Mouse (Mus musculus): Measurements from ENCODE around the gene Dnmt3a. TPM values are rescaled to one million over a fixed set of nuclear protein-coding genes. Genes with fewer than 3 reads are reported as not detected.

The Dnmt3a gene
- polyA plus RNA-seq, 1 experiment from 2014 or later, result 53.8 TPM

DNA sequence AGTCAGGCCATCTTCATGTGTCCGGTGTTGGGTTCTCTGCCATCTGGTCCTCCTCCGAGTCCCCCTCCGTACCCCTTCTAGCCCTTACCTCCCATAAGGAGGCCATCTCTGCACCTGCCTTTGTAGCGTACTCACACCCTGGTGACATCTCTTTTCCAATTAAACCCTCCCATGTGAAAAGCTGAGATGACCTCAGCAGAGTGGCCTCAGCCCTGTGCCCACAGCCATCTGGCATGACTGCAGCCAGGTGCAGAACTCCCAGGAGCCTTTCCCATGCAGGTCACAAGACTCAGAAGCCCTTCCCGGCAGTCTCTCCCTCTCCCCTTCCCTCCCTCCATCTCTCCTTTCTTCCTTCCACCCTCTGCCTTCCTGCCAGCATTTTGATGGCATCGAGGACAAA is 141.7 kb downstream of the Dnmt3a start:
- Histone ChIP-seq H3K36me3 (ENCODE audit: control insufficient read depth, insufficient read depth, low read length) (no peaks in the 10 kb centered on the region), H3K9ac (ENCODE audit: low read depth, low read length) (no peak overlapping the region), H3K9me3 (ENCODE audit: control insufficient read depth, low read length) (no peaks in the 10 kb centered on the region), H3K27me3 (replicated peaks; ENCODE audit: control insufficient read depth, insufficient read depth, low read length) (no peaks in the 10 kb centered on the region), H3K4me2 (ENCODE audit: low read depth, low read length) (no peak overlapping the region), H3K4me1 (ENCODE audit: control insufficient read depth, insufficient read depth, low read length) (peaks cover 4% of the 10 kb centered on the region), H3K4me3 (ENCODE audit: low read length) (no peak overlapping the region), H3K27ac (ENCODE audit: low read length) (no peak overlapping the region)
- ATAC-seq, result no peak
- WGBS, result 77% methylated on average over 6 of the region's 6 CpGs

DNA sequence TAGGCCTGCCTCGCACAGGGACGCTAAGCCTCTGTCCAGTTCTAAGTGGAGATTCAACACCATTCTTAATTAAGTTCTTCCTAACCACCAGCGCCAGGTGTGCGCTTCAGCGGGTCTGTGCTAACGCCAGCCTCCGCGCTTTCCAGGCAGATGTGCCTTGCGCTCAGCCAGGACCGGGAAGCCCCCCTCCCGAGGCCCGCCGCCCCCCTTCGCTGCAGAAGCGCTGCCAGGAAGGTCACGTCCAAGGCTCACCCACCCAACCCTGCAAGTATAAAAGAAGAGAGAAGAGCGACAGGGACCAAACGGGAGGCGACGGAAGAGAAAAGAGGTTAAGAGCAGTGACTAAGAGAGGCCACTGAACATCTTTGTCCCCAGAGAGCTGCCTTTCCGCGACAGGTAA is 148.8 kb downstream of the Dnmt3a start, which contains the start of gene Pomc:
TSS of gene Pomc (plus strand) at position 301 of the 400 bp plus-strand sequence.
- peaks cover 14% of the 10 kb centered on the region for H3K27me3 ChIP-seq (replicated peaks; ENCODE audit: control insufficient read depth, insufficient read depth, low read length)
- H3K4me2 ChIP-seq (ENCODE audit: low read depth, low read length), result no peak within 1 kb of the TSS
- no peaks in the 10 kb centered on the region for H3K9me3 ChIP-seq (ENCODE audit: control insufficient read depth, low read length)
- no peak within 1 kb of the TSS for H3K9ac ChIP-seq (ENCODE audit: low read depth, low read length)
- ATAC-seq, result no peak
- H3K4me3 ChIP-seq (ENCODE audit: low read length), result no peak within 1 kb of the TSS
- 19% methylated on average over 22 of the region's 22 CpGs for WGBS
- no peaks in the 10 kb centered on the region for H3K36me3 ChIP-seq (ENCODE audit: control insufficient read depth, insufficient read depth, low read length)
- no peaks in the 10 kb centered on the region; the same call in 1 of the 2 replicates for H3K4me1 ChIP-seq (ENCODE audit: control insufficient read depth, insufficient read depth, low read length)
- no peak within 1 kb of the TSS for H3K27ac ChIP-seq (ENCODE audit: low read length)

DNA sequence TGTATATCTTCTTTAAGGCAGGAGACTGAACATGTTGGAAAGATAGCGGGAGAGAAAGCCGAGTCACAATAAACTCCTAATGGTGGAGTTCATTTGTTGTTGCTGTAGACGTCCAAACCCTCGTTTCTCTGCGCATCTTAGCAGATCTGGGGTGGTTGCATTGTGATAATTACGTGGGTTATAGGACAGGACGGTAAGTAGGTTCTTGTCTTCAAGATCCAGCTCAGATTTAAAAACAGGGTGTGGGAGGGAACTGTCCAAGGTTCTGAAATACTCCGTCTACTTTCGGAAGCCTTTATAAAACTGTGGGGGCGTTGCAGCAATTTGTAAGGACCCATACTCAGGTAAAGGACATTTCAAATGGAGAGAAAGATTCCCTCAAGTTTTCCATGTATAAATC is 149.6 kb downstream of the Dnmt3a start:
- no peak overlapping the region for H3K27ac ChIP-seq (ENCODE audit: low read length)
- no peaks in the 10 kb centered on the region for H3K36me3 ChIP-seq (ENCODE audit: control insufficient read depth, insufficient read depth, low read length)
- H3K4me1 ChIP-seq (ENCODE audit: control insufficient read depth, insufficient read depth, low read length), result peaks cover 1% of the 10 kb centered on the region
- H3K9me3 ChIP-seq (ENCODE audit: control insufficient read depth, low read length), result no peaks in the 10 kb centered on the region
- H3K4me3 ChIP-seq (ENCODE audit: low read length), result no peak overlapping the region
- no peak overlapping the region for H3K4me2 ChIP-seq (ENCODE audit: low read depth, low read length)
- H3K9ac ChIP-seq (ENCODE audit: low read depth, low read length), result no peak overlapping the region
- ATAC-seq, result no peak
- WGBS, result 31% methylated on average over 10 of the region's 10 CpGs
- H3K27me3 ChIP-seq (replicated peaks; ENCODE audit: control insufficient read depth, insufficient read depth, low read length), result peaks cover 14% of the 10 kb centered on the region

DNA sequence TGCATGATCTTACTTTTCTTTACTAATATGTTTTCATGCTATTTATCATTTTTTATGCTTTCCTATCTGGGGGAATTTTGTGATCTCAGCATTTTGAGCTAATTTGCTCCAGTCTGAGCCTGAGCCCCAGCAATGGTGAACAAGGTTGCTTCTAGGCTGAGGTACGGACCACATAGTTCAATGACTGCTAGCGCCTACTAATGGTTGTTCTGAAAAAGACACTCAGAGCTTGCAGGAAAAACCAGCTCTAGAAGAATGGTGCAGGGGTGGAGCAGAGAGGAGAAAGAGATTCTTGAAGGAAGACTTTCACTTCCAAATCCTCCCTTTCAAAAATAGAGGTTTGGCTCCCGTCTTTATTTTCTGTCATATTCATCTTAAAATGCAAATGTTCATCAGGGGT is 150.5 kb downstream of the Dnmt3a start:
- Histone ChIP-seq H3K9me3 (ENCODE audit: control insufficient read depth, low read length) (no peaks in the 10 kb centered on the region), H3K4me1 (ENCODE audit: control insufficient read depth, insufficient read depth, low read length) (peaks cover 6% of the 10 kb centered on the region), H3K36me3 (ENCODE audit: control insufficient read depth, insufficient read depth, low read length) (no peaks in the 10 kb centered on the region), H3K9ac (ENCODE audit: low read depth, low read length) (no peak overlapping the region), H3K4me2 (ENCODE audit: low read depth, low read length) (no peak overlapping the region), H3K27me3 (replicated peaks; ENCODE audit: control insufficient read depth, insufficient read depth, low read length) (peaks cover 14% of the 10 kb centered on the region), H3K27ac (ENCODE audit: low read length) (no peak overlapping the region), H3K4me3 (ENCODE audit: low read length) (no peak overlapping the region)
- no peak for ATAC-seq
- 24% methylated on average over 3 of the region's 3 CpGs for WGBS

DNA sequence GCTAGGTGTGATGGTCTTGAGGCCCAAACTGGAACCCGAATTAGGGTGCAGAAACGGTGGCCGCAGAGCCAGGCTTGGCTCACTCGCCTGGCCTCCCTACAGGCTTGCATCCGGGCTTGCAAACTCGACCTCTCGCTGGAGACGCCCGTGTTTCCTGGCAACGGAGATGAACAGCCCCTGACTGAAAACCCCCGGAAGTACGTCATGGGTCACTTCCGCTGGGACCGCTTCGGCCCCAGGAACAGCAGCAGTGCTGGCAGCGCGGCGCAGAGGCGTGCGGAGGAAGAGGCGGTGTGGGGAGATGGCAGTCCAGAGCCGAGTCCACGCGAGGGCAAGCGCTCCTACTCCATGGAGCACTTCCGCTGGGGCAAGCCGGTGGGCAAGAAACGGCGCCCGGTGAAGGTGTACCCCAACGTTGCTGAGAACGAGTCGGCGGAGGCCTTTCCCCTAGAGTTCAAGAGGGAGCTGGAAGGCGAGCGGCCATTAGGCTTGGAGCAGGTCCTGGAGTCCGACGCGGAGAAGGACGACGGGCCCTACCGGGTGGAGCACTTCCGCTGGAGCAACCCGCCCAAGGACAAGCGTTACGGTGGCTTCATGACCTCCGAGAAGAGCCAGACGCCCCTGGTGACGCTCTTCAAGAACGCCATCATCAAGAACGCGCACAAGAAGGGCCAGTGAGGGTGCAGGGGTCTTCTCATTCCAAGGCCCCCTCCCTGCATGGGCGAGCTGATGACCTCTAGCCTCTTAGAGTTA is 154.2 kb downstream of the Dnmt3a start:
- H3K36me3 ChIP-seq (ENCODE audit: control insufficient read depth, insufficient read depth, low read length), result no peaks in the 10 kb centered on the region
- peaks cover 4% of the 10 kb centered on the region; the same call in 1 of the 2 replicates for H3K27me3 ChIP-seq (replicated peaks; ENCODE audit: control insufficient read depth, insufficient read depth, low read length)
- peak overlapping the region; percentile 60 for H3K4me3 ChIP-seq (ENCODE audit: low read length)
- no peaks in the 10 kb centered on the region for H3K9me3 ChIP-seq (ENCODE audit: control insufficient read depth, low read length)
- peak overlapping the region; percentile 84 for H3K27ac ChIP-seq (ENCODE audit: low read length)
- H3K4me2 ChIP-seq (ENCODE audit: low read depth, low read length), result peak overlapping the region; percentile 71
- peaks cover 6% of the 10 kb centered on the region for H3K4me1 ChIP-seq (ENCODE audit: control insufficient read depth, insufficient read depth, low read length)
- peak overlapping the region; percentile 79 for H3K9ac ChIP-seq (ENCODE audit: low read depth, low read length)
- WGBS, result 3% methylated on average over 53 of the region's 53 CpGs
- peak; percentile 97 for ATAC-seq

DNA sequence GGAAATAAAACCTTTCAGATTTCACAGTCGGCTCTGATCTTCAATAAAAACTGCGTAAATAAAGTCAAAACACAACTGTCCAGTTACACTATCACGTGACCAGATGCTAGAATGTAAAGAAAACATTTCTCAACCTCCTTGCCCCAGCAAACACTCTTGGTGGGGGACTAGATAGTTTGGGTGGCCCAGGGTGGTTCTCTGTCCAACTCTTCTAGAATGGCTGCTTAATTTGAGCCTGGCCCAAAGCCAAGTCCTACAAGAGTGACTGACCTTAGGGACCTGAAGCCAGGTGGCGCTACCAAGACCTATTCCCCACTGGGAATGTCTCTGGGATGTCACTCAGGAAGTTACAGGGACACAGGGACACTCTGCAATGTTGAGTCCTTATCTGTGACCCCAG is 154.7 kb downstream of the Dnmt3a start:
- H3K27me3 ChIP-seq (replicated peaks; ENCODE audit: control insufficient read depth, insufficient read depth, low read length), result no peaks in the 10 kb centered on the region
- peak overlapping the region; percentile 79 for H3K9ac ChIP-seq (ENCODE audit: low read depth, low read length)
- peak overlapping the region; percentile 71 for H3K4me2 ChIP-seq (ENCODE audit: low read depth, low read length)
- ATAC-seq, result peak; percentile 22; the same call in 1 of the 2 replicates
- H3K27ac ChIP-seq (ENCODE audit: low read length), result peak overlapping the region; percentile 84
- WGBS, result 42% methylated on average over 4 of the region's 4 CpGs
- H3K4me1 ChIP-seq (ENCODE audit: control insufficient read depth, insufficient read depth, low read length), result peaks cover 6% of the 10 kb centered on the region
- peak overlapping the region; percentile 60 for H3K4me3 ChIP-seq (ENCODE audit: low read length)
- no peaks in the 10 kb centered on the region for H3K9me3 ChIP-seq (ENCODE audit: control insufficient read depth, low read length)
- no peaks in the 10 kb centered on the region for H3K36me3 ChIP-seq (ENCODE audit: control insufficient read depth, insufficient read depth, low read length)

Other genes with a start within 250 kb of the Dnmt3a start
- 17.1 and 17.3 TPM in 2 replicates for gene Dtnb, start 233.6 kb upstream of the Dnmt3a start, polyA plus RNA-seq (2015; fragmentation: Nextera tagmentation; extraction: Ambion mirVana)
- 2.4 and 2.5 TPM in 2 replicates for gene Pomc, start 148.9 kb downstream of the Dnmt3a start, polyA plus RNA-seq (2015; fragmentation: Nextera tagmentation; extraction: Ambion mirVana)
- gene Efr3b, start 232.9 kb downstream of the Dnmt3a start, polyA plus RNA-seq (2015; fragmentation: Nextera tagmentation; extraction: Ambion mirVana), result 2.6 and 3.2 TPM in 2 replicates